ENCODE assay signal across 9 mouse cellular contexts in genomic region chr16:91352084-91352562, GRCm38 (mm10). TPM values are rescaled to one million over a fixed set of nuclear protein-coding genes. Genes with fewer than 3 reads are reported as not detected.
DNase-seq lines count a peak whose midpoint lies in the region; ATAC-seq and TF ChIP-seq lines count a peak whose summit lies in the region.
"Had no signal": no experiment of that assay in that cellular context is flagged by ENCODE, and none has a peak within 500 bp of the region (broad histone marks: within the 10 kb centered on the region; RNA-seq: fewer than 3 reads in every experiment).

No protein-coding gene starts in this region.

- H3K4me1 ChIP-seq in lung, adult 2 months (ENCODE audit: control insufficient read depth, insufficient read depth, low read length), result no peaks in the 10 kb centered on the region; the same call in 1 of the 2 replicates

- peak; percentile 53 for ATAC-seq in CD4-positive, CD25-positive, alpha-beta regulatory T cell, adult 4 months

- peak; percentile 94 for TF ChIP-seq CTCF in layer of hippocampus, adult 2 months (conservative IDR thresholded peaks at IDR 0.05)
- TF ChIP-seq CTCF in lung, adult 2 months (IDR thresholded peaks at IDR 0.05; ENCODE audit: insufficient read depth, low read length), result peak; percentile 63

- peak; percentile 84 for DNase-seq in adipocyte (ENCODE audit: low spot score)
- peak; percentile 91 for DNase-seq in embryo, embryonic 10.5 days (ENCODE audit: low spot score)
- peak; percentile 71 for DNase-seq in heart, adult 8-10 months (ENCODE audit: low spot score)
- peak; percentile 82 to 84 for DNase-seq in layer of hippocampus, adult 2 months (ENCODE audit: low spot score in 2 of 2)
- peak; percentile 68 for DNase-seq in lung, adult 2 months
- DNase-seq in retina, adult 2 months (ENCODE audit: low read depth, low spot score), result peak; percentile 45
- DNase-seq in urinary bladder, postnatal 25 days (ENCODE audit: low spot score), result peak; percentile 69

- no peak overlapping the region for H3K4me3 ChIP-seq in layer of hippocampus, adult 2 months
- H3K4me3 ChIP-seq in lung, adult 2 months (replicated peaks; ENCODE audit: extremely low read depth, low read depth, low read length), result no peak overlapping the region

- H3K27ac ChIP-seq in layer of hippocampus, adult 2 months, result no peak overlapping the region

- WGBS in lung, adult 2 months, result 7% methylated on average over 7 of the region's 7 CpGs

- no peak for TF ChIP-seq POLR2A in lung, adult 2 months (IDR thresholded peaks at IDR 0.05; ENCODE audit: borderline replicate concordance, extremely low read depth, low read depth, low read length)

RNA-seq across cellular contexts. Expression of gene Ifnar2, which starts 20.5 kb away (rescaled TPM):
- 10 to 100 TPM; 45.8 to 48.2 TPM for polyA plus RNA-seq in CD4-positive, CD25-positive, alpha-beta regulatory T cell, adult 4 months (2017; shearing (Covaris generic))
- total RNA-seq in heart, adult 8-10 months (2022), result 10 to 100 TPM; 27.6 to 35.3 (median 32.6) TPM
- total RNA-seq in layer of hippocampus, adult 2 months (2021), result 10 to 100 TPM; 19.8 to 25.5 TPM
- polyA plus RNA-seq in lung, adult 2 months (2012; rRNA removed), result 91.2 and 96.3 TPM in 2 replicates

RNA-seq across cellular contexts. Expression of gene Gm21970, which starts 39.4 kb away (rescaled TPM):
- not detected for polyA plus RNA-seq in CD4-positive, CD25-positive, alpha-beta regulatory T cell, adult 4 months (2017; shearing (Covaris generic))
- not detected for total RNA-seq in heart, adult 8-10 months (2022)
- total RNA-seq in layer of hippocampus, adult 2 months (2021), result not detected
- polyA plus RNA-seq in lung, adult 2 months (2012; rRNA removed), result not detected in 2 replicates
- polyA plus RNA-seq: gonadal fat pad, adult 2 months had no signal

RNA-seq across cellular contexts. Expression of gene Il10rb, which starts 53.8 kb away (rescaled TPM):
- 100 to 1,000 TPM; 131 to 143 TPM for polyA plus RNA-seq in CD4-positive, CD25-positive, alpha-beta regulatory T cell, adult 4 months (2017; shearing (Covaris generic))
- 100 to 1,000 TPM; 116 to 131 (median 129) TPM for total RNA-seq in heart, adult 8-10 months (2022)
- total RNA-seq in layer of hippocampus, adult 2 months (2021), result 1 to 10 TPM; 8.6 to 9.0 TPM
- 46.5 and 53.1 TPM in 2 replicates for polyA plus RNA-seq in lung, adult 2 months (2012; rRNA removed)

Comparison
In these comparisons a context has a peak if more than half of its experiments do, and no peak if none do; other contexts are left out.
1. RNA of gene Il10rb, which starts 53.8 kb away (total RNA-seq): 116 to 131 TPM in heart, adult 8-10 months; 8.6 to 9.0 TPM in layer of hippocampus, adult 2 months; every median in the first group is over 10 times any median in the second.
2. Peak in every context shown above with its lines, with median percentiles within 50 percentile points of each other: DNase-seq.